Comparison of ENCODE assay signal across 17 mouse cellular contexts in genomic region chr7:107702461-107703380, GRCm38 (mm10). TPM values are rescaled to one million over a fixed set of nuclear protein-coding genes. Genes with fewer than 3 reads are reported as not detected.
A peak's percentile ranks its signal among the peaks of the same experiment; 100 is the strongest.
DNase-seq lines count a peak whose midpoint lies in the region; ATAC-seq and TF ChIP-seq lines count a peak whose summit lies in the region.
"Had no signal": no experiment of that assay in that cellular context is flagged by ENCODE, and none has a peak within 500 bp of the region (broad histone marks: within the 10 kb centered on the region; RNA-seq: fewer than 3 reads in every experiment).

No protein-coding gene starts in this region.

- peak; percentile 59 for DNase-seq in CH12.LX (ENCODE audit: extremely low read depth)
- no peak for DNase-seq in limb, embryonic 10.5 days (ENCODE audit: low spot score)
- DNase-seq in stomach, postnatal 0 days (ENCODE audit: low spot score): no peak
- no peak for DNase-seq in kidney, postnatal 4 days
- no peak for DNase-seq in heart, postnatal 14 days
- no peak for DNase-seq in layer of hippocampus, postnatal 14 days (ENCODE audit: low spot score in 2 of 2)
- DNase-seq: kidney, postnatal 36 days; lung, postnatal 36 days had no signal

- TF ChIP-seq CTCF in CH12.LX (conservative IDR thresholded peaks at IDR 0.05 in 1 of 2, IDR thresholded peaks at IDR 0.05 in 1 of 2; ENCODE audit: low read depth in 2 of 2, low read length in 2 of 2): no peak
- TF ChIP-seq CTCF in stomach, postnatal 0 days (IDR thresholded peaks at IDR 0.05; ENCODE audit: low read depth): no peak

- WGBS in embryonic facial prominence, embryonic 13.5 days: 26% methylated on average over 13 of the region's 13 CpGs
- WGBS in limb, embryonic 10.5 days: 45% methylated on average over 13 of the region's 13 CpGs
- WGBS in stomach, postnatal 0 days: 43% methylated on average over 13 of the region's 13 CpGs
- WGBS in heart, embryonic 12.5 days: 69% methylated on average over 13 of the region's 13 CpGs

- peak overlapping the region; percentile 20; the same call in 1 of the 2 replicates for H3K27ac ChIP-seq in CH12.LX (ENCODE audit: insufficient read depth, low read depth)
- no peak overlapping the region; the same call in 1 of the 2 replicates for H3K27ac ChIP-seq in embryonic facial prominence, embryonic 13.5 days
- H3K27ac ChIP-seq in limb, embryonic 10.5 days: peak overlapping the region; percentile 1
- peak overlapping the region; percentile 75 for H3K27ac ChIP-seq in stomach, postnatal 0 days (replicated peaks)
- no peak overlapping the region for H3K27ac ChIP-seq in heart, embryonic 12.5 days (ENCODE audit: poor library complexity, severe bottlenecking)
- H3K27ac ChIP-seq: hindbrain, postnatal 0 days; midbrain, embryonic 15.5 days; neural tube, embryonic 15.5 days had no signal

- no peak for TF ChIP-seq POLR2A in CH12.LX (IDR thresholded peaks at IDR 0.05; ENCODE audit: low read depth, low read length)

- no peak overlapping the region for H3K4me3 ChIP-seq in CH12.LX (replicated peaks in 1 of 3; ENCODE audit: low read depth in 2 of 3, low read length in 2 of 3, poor library complexity in 1 of 3)
- no peak overlapping the region for H3K4me3 ChIP-seq in embryonic facial prominence, embryonic 13.5 days
- H3K4me3 ChIP-seq in limb, embryonic 10.5 days: no peak overlapping the region
- H3K4me3 ChIP-seq in stomach, postnatal 0 days (ENCODE audit: low read depth, low read length): no peak overlapping the region
- no peak overlapping the region for H3K4me3 ChIP-seq in heart, embryonic 12.5 days
- H3K4me3 ChIP-seq: midbrain, embryonic 15.5 days; neural tube, embryonic 15.5 days had no signal

- dilution Hi-C loops in CH12.LX (cut with MboI; ENCODE audit: extremely low pct_ligation_motif_present, extremely low pct_unique_long_range_greater_than_20kb, low sequenced_read_pairs): no loop called here

- TF ChIP-seq EP300 in CH12.LX (IDR thresholded peaks at IDR 0.05; ENCODE audit: low read length): no peak; the same call in 1 of the 2 replicates
- no peak for TF ChIP-seq EP300 in stomach, postnatal 0 days (optimal IDR thresholded peaks at IDR 0.05)

- in situ Hi-C loops in CH12.LX (cut with MboI; ENCODE audit: low pct_ligation_motif_present, low pct_unique_long_range_greater_than_20kb, low sequenced_read_pairs): no loop called here

- H3K4me1 ChIP-seq in CH12.LX (ENCODE audit: control insufficient read depth in 1 of 2, insufficient read depth in 2 of 2): peaks cover 23 to 58% of the 10 kb centered on the region in 2 experiments
- H3K4me1 ChIP-seq in embryonic facial prominence, embryonic 13.5 days: peaks cover 38% of the 10 kb centered on the region; the same call in 1 of the 2 replicates
- H3K4me1 ChIP-seq in limb, embryonic 10.5 days: peaks cover 23% of the 10 kb centered on the region
- H3K4me1 ChIP-seq in stomach, postnatal 0 days (replicated peaks; ENCODE audit: control insufficient read depth, insufficient read depth): no peaks in the 10 kb centered on the region
- peaks cover 23% of the 10 kb centered on the region for H3K4me1 ChIP-seq in heart, embryonic 12.5 days (replicated peaks)
- H3K4me1 ChIP-seq: midbrain, embryonic 15.5 days; neural tube, embryonic 15.5 days had no signal

- peak; percentile 12; the same call in 1 of the 2 replicates for ATAC-seq in embryonic facial prominence, embryonic 13.5 days (ENCODE audit: insufficient number of reproducible peaks, insufficient read depth, low FRiP score, low TSS enrichment, low read depth)
- ATAC-seq in stomach, postnatal 0 days (ENCODE audit: low FRiP score, low TSS enrichment): peak; percentile 51; the same call in 1 of the 2 replicates
- no peak for ATAC-seq in heart, embryonic 12.5 days (ENCODE audit: insufficient number of reproducible peaks, low FRiP score)
- ATAC-seq: hindbrain, postnatal 0 days; midbrain, embryonic 15.5 days had no signal

- H3K27me3 ChIP-seq in CH12.LX (replicated peaks): no peaks in the 10 kb centered on the region
- H3K27me3 ChIP-seq in embryonic facial prominence, embryonic 13.5 days: no peaks in the 10 kb centered on the region
- no peaks in the 10 kb centered on the region for H3K27me3 ChIP-seq in limb, embryonic 10.5 days (ENCODE audit: low read depth, poor library complexity, severe bottlenecking)
- H3K27me3 ChIP-seq in stomach, postnatal 0 days (ENCODE audit: control insufficient read depth, insufficient read depth, low read length): no peaks in the 10 kb centered on the region
- no peaks in the 10 kb centered on the region for H3K27me3 ChIP-seq in heart, embryonic 12.5 days (replicated peaks)
- H3K27me3 ChIP-seq: midbrain, embryonic 15.5 days had no signal

- H3K79me2 ChIP-seq in CH12.LX (replicated peaks; ENCODE audit: control insufficient read depth, extremely low read depth, insufficient read depth, poor library complexity, severe bottlenecking): no peaks in the 10 kb centered on the region; the same call in 1 of the 2 replicates

- H3K9ac ChIP-seq in CH12.LX (ENCODE audit: insufficient read depth, low read depth): no peak overlapping the region
- no peak overlapping the region for H3K9ac ChIP-seq in embryonic facial prominence, embryonic 13.5 days
- H3K9ac ChIP-seq in stomach, postnatal 0 days (ENCODE audit: low read length): no peak overlapping the region
- H3K9ac ChIP-seq in heart, embryonic 12.5 days: no peak overlapping the region
- H3K9ac ChIP-seq: midbrain, embryonic 15.5 days; neural tube, embryonic 15.5 days had no signal

- TF ChIP-seq RAD21 in CH12.LX (IDR thresholded peaks at IDR 0.05; ENCODE audit: low read depth, low read length): no peak

- H3K4me2 ChIP-seq in CH12.LX (ENCODE audit: insufficient read depth, low read depth, poor library complexity, severe bottlenecking): peak overlapping the region; percentile 40; the same call in 1 of the 2 replicates
- no peak overlapping the region for H3K4me2 ChIP-seq in embryonic facial prominence, embryonic 13.5 days
- H3K4me2 ChIP-seq in stomach, postnatal 0 days (replicated peaks; ENCODE audit: low read depth): no peak overlapping the region
- no peak overlapping the region for H3K4me2 ChIP-seq in heart, embryonic 12.5 days
- H3K4me2 ChIP-seq: midbrain, embryonic 15.5 days; neural tube, embryonic 15.5 days had no signal

- intact Hi-C loops in heart, postnatal 14 days (cut with DNase I): no loop called here

- H3K36me3 ChIP-seq in CH12.LX (replicated peaks in 1 of 2; ENCODE audit: control insufficient read depth in 1 of 2, insufficient read depth in 1 of 2, low read length in 1 of 2): peaks cover 49 to 93% of the 10 kb centered on the region in 2 experiments
- 0 out of 2 replicates have a peak, but pooled peaks cover 14% of the 10 kb centered on the region for H3K36me3 ChIP-seq in embryonic facial prominence, embryonic 13.5 days
- H3K36me3 ChIP-seq in limb, embryonic 10.5 days: peaks cover 65% of the 10 kb centered on the region
- H3K36me3 ChIP-seq in stomach, postnatal 0 days (ENCODE audit: control insufficient read depth, insufficient read depth, low read length): no peaks in the 10 kb centered on the region
- peaks cover 7% of the 10 kb centered on the region; the same call in 1 of the 2 replicates for H3K36me3 ChIP-seq in heart, embryonic 12.5 days
- H3K36me3 ChIP-seq: midbrain, embryonic 15.5 days; neural tube, embryonic 15.5 days had no signal

- no peaks in the 10 kb centered on the region for H3K9me3 ChIP-seq in CH12.LX (replicated peaks; ENCODE audit: low read length)
- no peaks in the 10 kb centered on the region for H3K9me3 ChIP-seq in embryonic facial prominence, embryonic 13.5 days
- no peaks in the 10 kb centered on the region for H3K9me3 ChIP-seq in limb, embryonic 10.5 days (replicated peaks)
- no peaks in the 10 kb centered on the region for H3K9me3 ChIP-seq in stomach, postnatal 0 days (ENCODE audit: control insufficient read depth, low read length)
- H3K9me3 ChIP-seq in heart, embryonic 12.5 days (replicated peaks): no peaks in the 10 kb centered on the region
- H3K9me3 ChIP-seq: midbrain, embryonic 15.5 days; neural tube, embryonic 15.5 days had no signal

TF ChIP-seq in CH12.LX, 34 proteins besides CTCF, POLR2A, EP300 and RAD21:
- TF ChIP-seq TCF12 (IDR thresholded peaks at IDR 0.05; ENCODE audit: low read depth, low read length) (peak; percentile 68; the same call in 1 of the 2 replicates), ETS1 (conservative IDR thresholded peaks at IDR 0.05; ENCODE audit: low read depth, low read length) (peak; percentile 41; the same call in 1 of the 2 replicates), SMC3 (IDR thresholded peaks at IDR 0.05; ENCODE audit: low read depth, low read length) (no peak)

RNA-seq across cellular contexts. Expression of gene Cyb5r2, which starts 55.1 kb away (rescaled TPM):
- total RNA-seq in CH12.LX (2012; rRNA removed) (0.17 TPM in 1 of 2 replicates, not detected in the other), CH12.LX (2014; rRNA removed) (not detected in 2 replicates)
- polyA plus RNA-seq in CH12.LX (2012; ENCODE audit: insufficient read length, low read depth): 0.18 TPM in 1 of 2 replicates, not detected in the other
- polyA plus RNA-seq in embryonic facial prominence, embryonic 13.5 days (2015; fragmentation: Nextera tagmentation; extraction: Ambion mirVana): 0.18 and 0.25 TPM in 2 replicates
- polyA plus RNA-seq in limb, embryonic 10.5 days (2016; fragmentation: Nextera tagmentation; extraction: Ambion mirVana): 0.23 and 0.30 TPM in 2 replicates
- 0.04 and 0.08 TPM in 2 replicates for polyA plus RNA-seq in stomach, postnatal 0 days (2015; fragmentation: Nextera tagmentation; extraction: Ambion mirVana)
- 1.1 and 1.4 TPM in 2 replicates for polyA plus RNA-seq in heart, embryonic 12.5 days (2016; fragmentation: Nextera tagmentation; extraction: Ambion mirVana)
- not detected for total RNA-seq in heart, postnatal 14 days (2021)
- not detected for total RNA-seq in layer of hippocampus, postnatal 14 days (2021)
- total RNA-seq: adrenal gland, adult 18-20 months; gastrocnemius, adult 18-20 months; liver, adult 2 months; MEL had no signal

Comparison
In these comparisons a context has a peak if more than half of its experiments do, and no peak if none do; other contexts are left out.
1. H3K27ac ChIP-seq: peak in CH12.LX (single experiment), limb, embryonic 10.5 days (single experiment) and stomach, postnatal 0 days (single experiment); none in embryonic facial prominence, embryonic 13.5 days (single experiment) and heart, embryonic 12.5 days (single experiment).